Mouse (Mus musculus) urinary bladder, postnatal 0 days (tissue): ENCODE measurements around the gene Adgre5. TPM values are rescaled to one million over a fixed set of nuclear protein-coding genes. Genes with fewer than 3 reads are reported as not detected.

ENCODE experiments used
- microRNA-seq: library from miRNA; unstranded; fragments of <30 nt; microRNA quantifications from one replicate; pipeline ENCODE4, GENCODE M21; 2016
- polyA plus RNA-seq: library from polyadenylated mRNA; unstranded; fragments of >200 nt; fragmentation: Nextera tagmentation; extraction: Ambion mirVana; gene quantifications from 2 replicates; pipeline ENCODE4 v1.2.1, GENCODE M21; 2015

The Adgre5 gene
- polyA plus RNA-seq, result 63.6 and 72.3 TPM in 2 replicates

GRCm38 (mm10) chr8:83740976-83741741 lies at the start of gene Adgre5:
Gene Adgre5, minus strand, starts transcription at chr8:83741326.

GRCm38 (mm10) chr8:83715031-83715690 lies 26.0 kb downstream of the Adgre5 start, which contains the start of gene Ddx39:
Gene Ddx39, plus strand, starts transcription at chr8:83715177.

GRCm38 (mm10) chr8:83698661-83699453 lies 42.3 kb downstream of the Adgre5 start, which contains the start of gene Pkn1:
Gene Pkn1, minus strand, starts transcription at chr8:83699179.

Small RNAs within 50 kb of the gene (microRNA-seq; reads per million reads assigned to microRNA genes)
- gene Mir1668, result 0.93 reads per million

Other genes starting within 250 kb of the Adgre5 start
- gene Olfr370, start 205.5 kb downstream of the Adgre5 start, polyA plus RNA-seq, result not detected in 2 replicates
- gene Ndufb7, start 174.7 kb downstream of the Adgre5 start, polyA plus RNA-seq, result 311 and 318 TPM in 2 replicates
- gene Tecr, start 133.4 kb downstream of the Adgre5 start, polyA plus RNA-seq, result 299 and 319 TPM in 2 replicates
- gene Dnajb1, start 133.1 kb downstream of the Adgre5 start, polyA plus RNA-seq, result 34.3 and 39.1 TPM in 2 replicates
- gene Gipc1, start 88.6 kb downstream of the Adgre5 start, polyA plus RNA-seq, result 164 and 171 TPM in 2 replicates
- gene Ptger1, start 74.6 kb downstream of the Adgre5 start, polyA plus RNA-seq, result 1.9 TPM in 2 replicates
- gene Pkn1, start 42.1 kb downstream of the Adgre5 start, polyA plus RNA-seq, result 18.8 and 19.6 TPM in 2 replicates
- gene Ddx39, start 26.1 kb downstream of the Adgre5 start, polyA plus RNA-seq, result 56.0 and 64.2 TPM in 2 replicates
- 9.2 and 10.4 TPM in 2 replicates for gene Adgrl1, start 158.8 kb upstream of the Adgre5 start, polyA plus RNA-seq
- 0.06 and 0.17 TPM in 2 replicates for gene Gm10644, start 213.9 kb upstream of the Adgre5 start, polyA plus RNA-seq
- gene Asf1b, start 214.2 kb upstream of the Adgre5 start, polyA plus RNA-seq, result 14.0 and 18.6 TPM in 2 replicates
- 63.1 and 68.1 TPM in 2 replicates for gene Prkaca, start 231.7 kb upstream of the Adgre5 start, polyA plus RNA-seq